Mouse (Mus musculus) spleen, postnatal 0 days (tissue): ENCODE data around the gene 2900011O08Rik. TPM values are rescaled to one million over a fixed set of nuclear protein-coding genes. Genes with fewer than 3 reads are reported as not detected.

Source experiments
- polyA plus RNA-seq: library from polyadenylated mRNA; unstranded; fragments of >200 nt; fragmentation: Nextera tagmentation; extraction: Ambion mirVana; gene quantifications from 2 replicates; pipeline ENCODE4 v1.2.1, GENCODE M21; 2015

2900011O08Rik gene
- polyA plus RNA-seq, result 0.11 and 0.29 TPM in 2 replicates

GRCm38 (mm10) chr16:13986574-13987478 lies at the start of gene 2900011O08Rik, which contains the start of gene Ifitm7:
2900011O08Rik (plus strand) TSS chr16:13986604.
Ifitm7 (minus strand) TSS chr16:13986888.

Other genes with a start within 250 kb of the 2900011O08Rik start
- 28.2 and 28.3 TPM in 2 replicates for gene Rrn3, start 205.9 kb upstream of the 2900011O08Rik start, polyA plus RNA-seq
- 65.9 and 71.8 TPM in 2 replicates for gene Ntan1, start 167.8 kb upstream of the 2900011O08Rik start, polyA plus RNA-seq
- gene Pdxdc1, start 83.5 kb upstream of the 2900011O08Rik start, polyA plus RNA-seq, result 21.2 and 24.6 TPM in 2 replicates
- gene Mpv17l, start 83.4 kb upstream of the 2900011O08Rik start, polyA plus RNA-seq, result 1.0 and 1.5 TPM in 2 replicates
- 0.41 and 0.72 TPM in 2 replicates for gene Ifitm7, start 284 bp downstream of the 2900011O08Rik start, polyA plus RNA-seq
- 56.9 and 57.9 TPM in 2 replicates for gene Nde1, start 176.7 kb downstream of the 2900011O08Rik start, polyA plus RNA-seq
- gene Marf1, start 176.7 kb downstream of the 2900011O08Rik start, polyA plus RNA-seq, result 9.6 and 11.6 TPM in 2 replicates